Mouse (Mus musculus): Measurements from ENCODE around the gene Mrpl21. TPM values are rescaled to one million over a fixed set of nuclear protein-coding genes. Genes with fewer than 3 reads are reported as not detected.

Mrpl21 gene
- 15.9 TPM for polyA plus RNA-seq (2015; fragmentation: Illumina TruSeq; extraction: RNeasy Lipid Tissue Mini Kit (QIAGEN cat#74804); ENCODE audit: insufficient read depth, low read depth, low replicate concordance)

GRCm38 (mm10) chr19:3282572-3283467 is at the start of gene Mrpl21, which contains the start of gene Ighmbp2:
Mrpl21 (plus strand) TSS chr19:3282901.
Ighmbp2 (minus strand) TSS chr19:3283017.

GRCm38 (mm10) chr19:3322261-3322969 is 39.7 kb downstream of the Mrpl21 start, which contains the start of gene Cpt1a:
Cpt1a (plus strand) TSS chr19:3322334.

Other genes with a start within 250 kb of the Mrpl21 start
- gene Ighmbp2, start 116 bp downstream of the Mrpl21 start, polyA plus RNA-seq (2015; fragmentation: Illumina TruSeq; extraction: RNeasy Lipid Tissue Mini Kit (QIAGEN cat#74804); ENCODE audit: insufficient read depth, low read depth, low replicate concordance): 1.8 TPM
- gene Cpt1a, start 39.4 kb downstream of the Mrpl21 start, polyA plus RNA-seq (2015; fragmentation: Illumina TruSeq; extraction: RNeasy Lipid Tissue Mini Kit (QIAGEN cat#74804); ENCODE audit: insufficient read depth, low read depth, low replicate concordance): 10.6 TPM
- gene Tesmin, start 106.0 kb downstream of the Mrpl21 start, polyA plus RNA-seq (2015; fragmentation: Illumina TruSeq; extraction: RNeasy Lipid Tissue Mini Kit (QIAGEN cat#74804); ENCODE audit: insufficient read depth, low read depth, low replicate concordance): not detected
- gene Gal, start 131.6 kb downstream of the Mrpl21 start, polyA plus RNA-seq (2015; fragmentation: Illumina TruSeq; extraction: RNeasy Lipid Tissue Mini Kit (QIAGEN cat#74804); ENCODE audit: insufficient read depth, low read depth, low replicate concordance): 129 TPM

Measured in pancreas, adult 10 weeks (tissue).